Comparison of ENCODE assay signal across 16 mouse cellular contexts in genomic region chr4:149258926-149259325, GRCm38 (mm10).
"Had no signal": no experiment of that assay in that cellular context is flagged by ENCODE, and none has a peak within 500 bp of the region (broad histone marks: within the 10 kb centered on the region; RNA-seq: fewer than 3 reads in every experiment).

No protein-coding gene starts in this region.

- H3K27ac ChIP-seq: lung, embryonic 15.5 days; macrophage; midbrain, embryonic 13.5 days; midbrain, embryonic 15.5 days; neural tube, embryonic 12.5 days; stomach, embryonic 15.5 days; stomach, postnatal 0 days had no signal

- H3K27me3 ChIP-seq: lung, embryonic 15.5 days; midbrain, embryonic 13.5 days; midbrain, embryonic 15.5 days; neural tube, embryonic 12.5 days; stomach, embryonic 15.5 days had no signal

- H3K9ac ChIP-seq: lung, embryonic 15.5 days; midbrain, embryonic 13.5 days; midbrain, embryonic 15.5 days; neural tube, embryonic 12.5 days; stomach, embryonic 15.5 days had no signal

- DNase-seq: lung, adult 2 months; lung, postnatal 14 days; lung, postnatal 36 days; right cerebral cortex, postnatal 14 days; thymus, adult 2 months; thymus, postnatal 25 days; thymus, postnatal 4 days had no signal

- H3K4me2 ChIP-seq: lung, embryonic 15.5 days; midbrain, embryonic 11.5 days; midbrain, embryonic 13.5 days; midbrain, embryonic 15.5 days; neural tube, embryonic 12.5 days; stomach, embryonic 15.5 days had no signal

- H3K4me3 ChIP-seq: lung, embryonic 15.5 days; megakaryocyte, embryonic 14.5 days; midbrain, embryonic 13.5 days; midbrain, embryonic 15.5 days; neural tube, embryonic 12.5 days; stomach, embryonic 15.5 days had no signal

- H3K9me3 ChIP-seq: lung, embryonic 15.5 days; megakaryocyte, embryonic 14.5 days; midbrain, embryonic 13.5 days; midbrain, embryonic 15.5 days; neural tube, embryonic 12.5 days; stomach, embryonic 15.5 days had no signal

- H3K4me1 ChIP-seq: lung, embryonic 15.5 days; stomach, embryonic 15.5 days had no signal
